Mouse (Mus musculus) neutrophil, adult 83 days (primary cell): ENCODE measurements around the gene Eno1. TPM values are rescaled to one million over a fixed set of nuclear protein-coding genes. Genes with fewer than 3 reads are reported as not detected.

ENCODE experiments used
- total RNA-seq, 2 experiments: library from RNA; stranded (reverse); gene quantifications; one replicate each; pipeline ENCODE4 v1.2.4; 2023

Gene Eno1
- total RNA-seq: 100 to 1,000 TPM; 292 to 304 TPM

GRCm38 (mm10) chr4:150236521-150237481, at the start of gene Eno1:
TSS of gene Eno1 (plus strand) at chr4:150236721.

GRCm38 (mm10) chr4:150201232-150201631, 35.3 kb upstream of the Eno1 start, which contains the start of gene Car6:
TSS of gene Car6 (minus strand) at chr4:150201332.

GRCm38 (mm10) chr4:150281018-150281761, 44.7 kb downstream of the Eno1 start, which contains the start of gene Rere:
TSS of gene Rere (plus strand) at chr4:150281646.

Other genes with a start within 250 kb of the Eno1 start
- 10 to 100 TPM; 74.1 to 77.3 TPM for gene H6pd, start 227.7 kb upstream of the Eno1 start, total RNA-seq
- 1 to 10 TPM; 6.7 to 6.9 TPM for gene Gpr157, start 149.4 kb upstream of the Eno1 start, total RNA-seq
- not detected for gene Slc2a5, start 117.4 kb upstream of the Eno1 start, total RNA-seq
- gene Slc2a7, start 87.7 kb upstream of the Eno1 start, total RNA-seq: not detected
- not detected for gene Car6, start 35.4 kb upstream of the Eno1 start, total RNA-seq
- 10 to 100 TPM; 70.2 to 84.7 TPM for gene Rere, start 44.9 kb downstream of the Eno1 start, total RNA-seq